Mouse (Mus musculus) hindbrain, embryonic 11.5 days (tissue): ENCODE measurements at regions not wholly inside any gene's neighbourhood (a gene's known extent, or its start where the extent isn't known, plus 50 kb on each side); places are given as distances from the start of the nearest gene placed in this dataset.
A peak's percentile ranks its signal among the peaks of the same experiment; 100 is the strongest.
"Not testable (repeated sequence)": the region's sequence is repeated elsewhere in the genome, so short reads cannot be mapped to it uniquely, and the experiment has no call there.

Source experiments
- ATAC-seq: fragments of 200-750 bp; cut with Nextera tagmentation; 2 replicates; pipeline ENCODE4 v1.8.0; 2017; ENCODE audit warnings: mild to moderate bottlenecking, moderate TSS enrichment, moderate library complexity; ENCODE audit not compliant: low FRiP score
- DNase-seq: peaks from one replicate; pipeline ENCODE4 v3.0.0-alpha.2; 2015; ENCODE audit warnings: low spot score
- H3K27ac ChIP-seq: fragments of 300-500 bp; sonication (generic); 2 replicates; pipeline ENCODE4 v1.5.1; 2014; ENCODE audit warnings: mild to moderate bottlenecking, low read depth, low read length
- H3K27me3 ChIP-seq: fragments of 300-500 bp; sonication (generic); 2 replicates; pipeline ENCODE4 v1.6.1; 2014; ENCODE audit warnings: mild to moderate bottlenecking, low read length, moderate library complexity, mixed read lengths; ENCODE audit not compliant: control insufficient read depth, insufficient read depth
- H3K36me3 ChIP-seq: fragments of 300-500 bp; sonication (generic); 2 replicates; pipeline ENCODE4 v1.6.1; 2014; ENCODE audit warnings: mild to moderate bottlenecking, low read length, moderate library complexity, mixed read lengths; ENCODE audit not compliant: control insufficient read depth, insufficient read depth
- H3K4me1 ChIP-seq: fragments of 300-500 bp; sonication (generic); replicated peaks from 2 replicates; pipeline ENCODE4 v1.6.1; 2014; ENCODE audit warnings: low read length, mixed read lengths; ENCODE audit not compliant: control insufficient read depth, insufficient read depth
- H3K4me2 ChIP-seq: fragments of 300-500 bp; sonication (generic); replicated peaks from 2 replicates; pipeline ENCODE4 v1.6.1; 2014; ENCODE audit warnings: mild to moderate bottlenecking, low read depth, low read length
- H3K4me3 ChIP-seq: fragments of 300-500 bp; sonication (generic); 2 replicates; pipeline ENCODE4 v1.5.1; 2014; ENCODE audit warnings: low read depth, low read length
- H3K9ac ChIP-seq: fragments of 300-500 bp; sonication (generic); 2 replicates; pipeline ENCODE4 v1.6.1; 2014; ENCODE audit warnings: low read depth, low read length
- H3K9me3 ChIP-seq: fragments of 300-500 bp; sonication (generic); 2 replicates; pipeline ENCODE4 v1.6.1; 2016; ENCODE audit warnings: low read length; ENCODE audit not compliant: control insufficient read depth
- WGBS: fragments of 180-500 bp; shearing (Covaris S2); extraction: QIAGEN DNeasy Blood & Tissue Kit; methylation state at CpG from one replicate; pipeline ENCODE4 v1.1.7; 2014; 5-methylcytosine and 5-hydroxymethylcytosine counted together

- Histone ChIP-seq H3K9ac (no peak overlapping the region), H3K4me3 (no peak overlapping the region), H3K4me2 (no peak overlapping the region), H3K9me3 (no peaks in the 10 kb centered on the region), H3K36me3 (no peaks in the 10 kb centered on the region), H3K27ac (no peak overlapping the region), H3K27me3 (no peaks in the 10 kb centered on the region), H3K4me1 (no peaks in the 10 kb centered on the region)
- DNase-seq = peak; percentile 84
- 28% methylated on average over 10 of the region's 10 CpGs for WGBS
- ATAC-seq = no peak
Observed at GRCm38 (mm10) chr12:71707727-71708369, 123.0 kb upstream of the Daam1 start.

DNA sequence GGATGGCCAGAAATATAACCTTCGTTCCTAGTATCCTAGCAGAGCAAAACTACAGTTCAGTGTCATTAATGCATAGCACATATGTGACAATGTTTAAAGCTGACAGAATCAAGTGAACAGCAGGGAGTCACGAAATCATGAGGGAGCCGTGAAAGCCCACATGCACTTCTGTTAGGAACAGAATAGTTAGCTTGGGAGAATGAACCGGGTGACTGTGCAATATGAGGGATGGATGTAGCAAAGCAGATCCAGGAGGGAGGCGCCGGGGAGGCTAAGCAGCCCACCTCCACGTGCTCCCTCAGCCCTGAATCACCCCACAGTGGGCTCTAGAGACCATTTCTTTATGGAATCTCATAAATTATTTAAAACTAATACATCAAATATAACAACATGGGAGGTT, 116.3 kb upstream of the Daam1 start:
- ATAC-seq = no peak
- Histone ChIP-seq H3K4me2 (no peak overlapping the region), H3K9me3 (no peaks in the 10 kb centered on the region), H3K36me3 (no peaks in the 10 kb centered on the region), H3K27me3 (no peaks in the 10 kb centered on the region), H3K27ac (no peak overlapping the region), H3K4me1 (no peaks in the 10 kb centered on the region), H3K9ac (no peak overlapping the region), H3K4me3 (no peak overlapping the region)
- no peak for DNase-seq
- 73% methylated on average over 7 of the region's 7 CpGs for WGBS

DNA sequence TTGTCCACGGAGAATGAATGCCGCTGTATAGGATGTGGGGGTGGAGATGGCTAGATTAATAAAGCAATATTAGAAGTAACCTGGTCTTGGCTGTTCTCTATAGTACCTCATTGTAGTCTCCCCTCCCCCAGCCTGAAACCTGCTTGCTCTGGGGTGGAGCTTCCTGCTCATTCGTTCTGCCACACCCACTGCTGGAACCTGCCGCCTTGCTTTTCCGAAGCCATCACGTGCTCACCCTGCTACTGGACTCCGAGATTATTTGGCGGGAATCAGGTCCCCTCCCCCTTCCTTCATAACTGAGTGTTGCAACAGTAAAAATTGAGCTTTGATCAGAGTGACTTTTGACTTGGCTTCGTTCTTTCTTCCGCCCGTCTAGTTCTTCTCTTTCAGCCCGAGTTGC, 112.5 kb upstream of the Daam1 start:
- not testable (repeated sequence) for H3K4me3 ChIP-seq, H3K4me2 ChIP-seq, H3K27ac ChIP-seq, H3K9me3 ChIP-seq, DNase-seq, H3K36me3 ChIP-seq, ATAC-seq, H3K9ac ChIP-seq, H3K4me1 ChIP-seq, H3K27me3 ChIP-seq
- 76% methylated on average over 12 of the region's 12 CpGs for WGBS

DNA sequence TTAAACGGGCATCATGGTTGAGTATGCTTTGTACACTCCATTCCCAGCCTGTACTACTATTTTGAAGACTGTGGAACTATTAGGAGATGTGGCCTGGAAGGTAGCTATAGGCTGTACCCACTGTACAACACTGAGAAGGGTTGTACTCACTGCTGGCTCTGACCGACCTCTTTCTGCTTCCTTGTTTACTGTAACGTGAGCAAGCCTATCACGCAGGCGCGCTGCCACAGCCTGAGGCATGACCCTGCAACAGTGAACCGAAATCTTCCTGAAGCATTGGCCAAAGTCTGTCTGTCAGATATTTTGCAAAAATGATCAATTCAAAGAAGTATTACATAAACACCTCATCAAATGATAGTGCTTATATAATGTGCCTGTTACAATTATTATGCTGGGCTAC, 112.0 kb upstream of the Daam1 start:
- DNase-seq (no peak), ATAC-seq (no peak)
- H3K9ac ChIP-seq = no peak overlapping the region
- no peaks in the 10 kb centered on the region for H3K27me3 ChIP-seq
- no peaks in the 10 kb centered on the region for H3K4me1 ChIP-seq
- no peak overlapping the region for H3K4me3 ChIP-seq
- no peak overlapping the region for H3K27ac ChIP-seq
- H3K4me2 ChIP-seq = no peak overlapping the region
- WGBS = 82% methylated on average over 7 of the region's 7 CpGs
- H3K36me3 ChIP-seq = no peaks in the 10 kb centered on the region
- H3K9me3 ChIP-seq = no peaks in the 10 kb centered on the region

DNA sequence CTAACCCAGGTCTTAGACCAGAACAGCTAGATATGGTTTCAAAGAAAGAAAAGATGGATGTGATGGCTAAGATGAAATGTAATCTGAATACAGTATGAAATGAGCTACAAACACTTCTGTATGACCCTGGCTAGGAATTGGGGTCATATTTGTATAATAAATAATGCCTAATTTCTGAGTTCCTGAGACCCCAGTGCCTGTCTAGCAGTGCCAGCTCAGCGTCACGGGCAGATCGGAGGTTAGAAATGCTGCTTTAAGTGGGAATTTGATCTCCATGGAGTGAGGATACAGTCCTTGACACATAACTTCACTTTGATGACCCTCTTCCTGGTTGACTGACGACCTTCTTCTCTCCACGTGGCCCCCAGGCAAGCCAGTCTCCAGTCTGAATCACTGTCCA, 105.7 kb upstream of the Daam1 start:
- Histone ChIP-seq H3K4me2 (no peak overlapping the region), H3K36me3 (no peaks in the 10 kb centered on the region), H3K9me3 (no peaks in the 10 kb centered on the region), H3K27me3 (no peaks in the 10 kb centered on the region), H3K4me1 (no peaks in the 10 kb centered on the region), H3K4me3 (no peak overlapping the region), H3K9ac (no peak overlapping the region), H3K27ac (no peak overlapping the region)
- DNase-seq = no peak
- WGBS = 40% methylated on average over 5 of the region's 5 CpGs
- ATAC-seq = no peak

DNA sequence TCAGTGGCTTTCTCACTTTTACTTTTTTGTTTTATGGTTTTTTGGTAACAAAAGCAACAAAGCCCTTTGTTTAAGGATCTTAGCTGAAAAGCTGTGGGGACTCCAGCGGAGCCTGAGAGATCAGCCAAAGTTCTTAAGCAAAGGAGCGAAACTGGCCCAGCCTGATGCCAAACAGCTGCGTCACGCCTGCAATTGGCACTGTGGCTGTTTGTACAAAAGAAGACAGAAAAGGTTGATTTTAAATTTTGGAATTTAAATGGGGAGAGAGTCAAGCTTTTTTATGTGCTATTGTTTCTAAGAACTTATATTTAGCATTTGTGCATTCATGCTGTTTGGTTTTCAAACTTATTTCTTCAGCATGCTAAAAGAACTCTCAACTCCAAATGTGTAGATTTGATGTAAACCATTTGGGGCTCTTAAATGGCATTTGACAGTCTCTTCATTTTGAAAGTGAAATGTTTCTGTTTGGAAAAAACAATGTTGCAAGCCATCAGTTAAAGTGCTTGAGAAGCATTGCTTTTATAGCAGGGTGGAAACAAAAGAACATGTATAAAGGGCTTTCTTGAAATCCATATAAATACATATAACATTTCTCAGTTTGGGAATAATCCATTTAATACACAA, 105.1 kb upstream of the Daam1 start:
- H3K9me3 ChIP-seq = no peaks in the 10 kb centered on the region
- 23% methylated on average over 4 of the region's 4 CpGs for WGBS
- DNase-seq (no peak), ATAC-seq (no peak)
- H3K4me3 ChIP-seq = no peak overlapping the region
- H3K27me3 ChIP-seq = no peaks in the 10 kb centered on the region
- H3K9ac ChIP-seq = no peak overlapping the region
- H3K4me1 ChIP-seq = no peaks in the 10 kb centered on the region
- no peak overlapping the region for H3K27ac ChIP-seq
- H3K4me2 ChIP-seq = no peak overlapping the region
- no peaks in the 10 kb centered on the region for H3K36me3 ChIP-seq

- Histone ChIP-seq H3K9me3 (no peaks in the 10 kb centered on the region), H3K4me2 (no peak overlapping the region), H3K27ac (no peak overlapping the region), H3K36me3 (no peaks in the 10 kb centered on the region), H3K4me3 (no peak overlapping the region), H3K27me3 (no peaks in the 10 kb centered on the region), H3K4me1 (no peaks in the 10 kb centered on the region), H3K9ac (no peak overlapping the region)
- no peak for DNase-seq
- WGBS = 94% methylated on average over 2 of the region's 2 CpGs
- no peak for ATAC-seq
Observed at GRCm38 (mm10) chr12:71743345-71743744, 87.5 kb upstream of the Daam1 start.

- Histone ChIP-seq H3K4me3 (no peak overlapping the region), H3K27me3 (no peaks in the 10 kb centered on the region), H3K9ac (no peak overlapping the region), H3K4me2 (no peak overlapping the region), H3K36me3 (no peaks in the 10 kb centered on the region), H3K9me3 (no peaks in the 10 kb centered on the region), H3K4me1 (no peaks in the 10 kb centered on the region), H3K27ac (no peak overlapping the region)
- ATAC-seq (no peak), DNase-seq (no peak)
- 71% methylated on average over 6 of the region's 6 CpGs for WGBS
Observed at GRCm38 (mm10) chr12:71746011-71746410, 84.9 kb upstream of the Daam1 start.

DNA sequence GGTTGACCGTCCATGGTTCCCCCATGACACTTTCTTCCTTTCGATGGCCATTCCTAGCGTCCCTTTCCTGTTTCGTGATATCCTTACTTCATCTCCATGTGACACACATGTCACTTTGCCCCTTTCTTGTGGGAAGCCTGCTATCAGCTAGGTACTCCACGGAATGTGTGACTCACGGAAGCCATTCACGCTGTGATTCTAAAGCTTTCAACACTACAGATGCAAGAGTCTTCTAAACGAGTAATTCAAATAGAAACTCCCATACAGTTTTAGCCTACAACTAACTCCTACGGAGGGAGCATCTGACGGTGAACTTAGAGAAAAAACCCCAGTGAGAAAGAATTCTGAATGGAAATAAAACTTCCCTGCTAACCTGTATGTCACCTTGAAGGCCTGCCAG, 83.5 kb upstream of the Daam1 start:
- H3K27me3 ChIP-seq = no peaks in the 10 kb centered on the region
- H3K27ac ChIP-seq = no peak overlapping the region
- no peak overlapping the region for H3K4me3 ChIP-seq
- ATAC-seq = no peak
- H3K9ac ChIP-seq = no peak overlapping the region
- no peak overlapping the region for H3K4me2 ChIP-seq
- no peaks in the 10 kb centered on the region for H3K9me3 ChIP-seq
- WGBS = 92% methylated on average over 10 of the region's 10 CpGs
- DNase-seq = no peak
- no peaks in the 10 kb centered on the region for H3K36me3 ChIP-seq
- no peaks in the 10 kb centered on the region for H3K4me1 ChIP-seq
